Mouse (Mus musculus): ENCODE measurements around the gene Kif4. TPM values are rescaled to one million over a fixed set of nuclear protein-coding genes. Genes with fewer than 3 reads are reported as not detected.
A peak's percentile ranks its signal among the peaks of the same experiment; 100 is the strongest.

Gene Kif4
- under 1 TPM in 1 of 4 experiments, not detected in 3; 0.07 TPM for total RNA-seq (2022)

- DNase-seq (ENCODE audit: low spot score in 2 of 2) = no peak
These were observed at the start of gene Kif4 for GRCm38 (mm10) chrX:100625546-100625801. TSS of gene Kif4 (plus strand) at chrX:100625737.

GRCm38 (mm10) chrX:100594791-100595190 is 30.7 kb upstream of the Kif4 start, which contains the start of gene P2ry4:
TSS of gene P2ry4 (minus strand) at chrX:100594869.
- DNase-seq (ENCODE audit: low spot score in 2 of 2) = no peak

- no peak for DNase-seq (ENCODE audit: low spot score in 2 of 2)
These were observed 28.1 kb upstream of the Kif4 start for GRCm38 (mm10) chrX:100597439-100597838.

- DNase-seq (ENCODE audit: low spot score in 2 of 2) = no peak
These were observed 25.8 kb upstream of the Kif4 start for GRCm38 (mm10) chrX:100599755-100600154.

- no peak for DNase-seq (ENCODE audit: low spot score in 2 of 2)
These were observed 20.2 kb upstream of the Kif4 start, which contains the start of gene Arr3 for GRCm38 (mm10) chrX:100605314-100605713. TSS of gene Arr3 (plus strand) at chrX:100605497.

GRCm38 (mm10) chrX:100618488-100618887 is 7.0 kb upstream of the Kif4 start:
- DNase-seq (ENCODE audit: low spot score in 2 of 2) = no peak

GRCm38 (mm10) chrX:100621366-100621765 is 4.2 kb upstream of the Kif4 start:
- DNase-seq (ENCODE audit: low spot score in 2 of 2) = no peak

GRCm38 (mm10) chrX:100624242-100624641 is 1.3 kb upstream of the Kif4 start:
- no peak for DNase-seq (ENCODE audit: low spot score in 2 of 2)

GRCm38 (mm10) chrX:100625146-100625545 is 391 bp upstream of the Kif4 start:
- DNase-seq (ENCODE audit: low spot score in 2 of 2) = no peak

- DNase-seq (ENCODE audit: low spot score in 2 of 2) = peak; percentile 78 to 86
These were observed 561 bp downstream of the Kif4 start, which contains the start of gene Pdzd11 for GRCm38 (mm10) chrX:100625802-100626793. TSS of gene Pdzd11 (minus strand) at chrX:100626568.

- DNase-seq (ENCODE audit: low spot score in 2 of 2) = no peak
These were observed 3.5 kb downstream of the Kif4 start for GRCm38 (mm10) chrX:100629076-100629475.

GRCm38 (mm10) chrX:100638477-100638876 is 12.9 kb downstream of the Kif4 start:
- DNase-seq (ENCODE audit: low spot score in 2 of 2) = no peak

- no peak for DNase-seq (ENCODE audit: low spot score in 2 of 2)
These were observed 27.3 kb downstream of the Kif4 start for GRCm38 (mm10) chrX:100652848-100653247.

- no peak for DNase-seq (ENCODE audit: low spot score in 2 of 2)
These were observed 39.3 kb downstream of the Kif4 start for GRCm38 (mm10) chrX:100664825-100665224.

GRCm38 (mm10) chrX:100678204-100678603 is 52.7 kb downstream of the Kif4 start:
- no peak for DNase-seq (ENCODE audit: low spot score in 2 of 2)

- DNase-seq (ENCODE audit: low spot score in 2 of 2) = no peak
These were observed 61.0 kb downstream of the Kif4 start for GRCm38 (mm10) chrX:100686527-100686926.

GRCm38 (mm10) chrX:100687360-100688032 is 62.0 kb downstream of the Kif4 start:
- DNase-seq (ENCODE audit: low spot score in 2 of 2) = no peak

- DNase-seq (ENCODE audit: low spot score in 2 of 2) = no peak
These were observed 62.5 kb downstream of the Kif4 start for GRCm38 (mm10) chrX:100688033-100688370.

GRCm38 (mm10) chrX:100696776-100697175 is 71.2 kb downstream of the Kif4 start:
- no peak for DNase-seq (ENCODE audit: low spot score in 2 of 2)

- no peak for DNase-seq (ENCODE audit: low spot score in 2 of 2)
These were observed 82.5 kb downstream of the Kif4 start for GRCm38 (mm10) chrX:100708032-100708431.

GRCm38 (mm10) chrX:100716173-100716572 is 90.6 kb downstream of the Kif4 start:
- DNase-seq (ENCODE audit: low spot score in 2 of 2) = no peak

GRCm38 (mm10) chrX:100728947-100729346 is 103.4 kb downstream of the Kif4 start:
- peak in 1 of 2 experiments; percentile 22 for DNase-seq (ENCODE audit: low spot score in 2 of 2)
